Mouse (Mus musculus): Measurements from ENCODE around the gene Fbxw7. TPM values are rescaled to one million over a fixed set of nuclear protein-coding genes. Genes with fewer than 3 reads are reported as not detected.

Fbxw7 gene
- total RNA-seq, 2 experiments from 2014 or later: 8.4 to 10.0 TPM

DNA sequence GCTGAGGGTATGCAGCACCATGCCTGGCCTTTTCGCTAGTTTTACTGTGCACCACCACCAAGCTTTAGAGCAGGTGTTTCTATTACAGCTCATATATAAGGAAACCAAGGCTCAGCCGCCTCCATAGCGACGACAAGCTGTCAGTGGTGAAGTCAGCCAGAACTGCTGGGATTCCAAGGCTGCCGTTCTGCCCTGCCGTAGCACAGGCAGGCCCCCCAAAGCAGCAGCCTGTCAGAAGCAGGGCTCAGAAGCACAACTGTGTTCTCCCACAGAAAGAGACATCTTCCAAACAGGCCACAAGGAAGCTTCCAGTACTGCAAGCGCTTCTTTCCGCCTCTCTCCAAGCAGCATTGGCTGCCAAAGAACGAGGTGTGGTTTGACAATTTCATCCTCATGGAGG, 200.6 kb downstream of the Fbxw7 start:
- ATAC-seq (replicated peaks; ENCODE audit: poor library complexity): no peak

DNA sequence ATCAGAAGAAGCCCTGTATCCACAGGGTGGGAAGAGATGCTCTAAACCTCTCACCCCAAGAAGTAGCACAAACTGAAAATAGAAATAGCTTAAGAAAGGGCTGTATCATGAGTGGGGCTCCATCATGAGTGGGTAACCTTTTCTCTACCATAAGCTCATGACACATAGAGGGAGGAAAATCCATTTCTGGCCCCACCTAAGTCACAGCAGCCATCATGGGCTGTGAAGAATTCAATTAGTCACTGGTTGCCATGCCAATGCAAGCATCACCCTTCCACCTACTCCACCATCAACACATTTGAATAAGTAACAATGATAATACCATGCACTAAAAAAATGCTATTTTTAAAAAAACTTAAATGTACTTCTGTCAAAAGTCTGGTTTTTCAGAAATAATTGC, 205.1 kb downstream of the Fbxw7 start:
- no peak for ATAC-seq (replicated peaks; ENCODE audit: poor library complexity)

DNA sequence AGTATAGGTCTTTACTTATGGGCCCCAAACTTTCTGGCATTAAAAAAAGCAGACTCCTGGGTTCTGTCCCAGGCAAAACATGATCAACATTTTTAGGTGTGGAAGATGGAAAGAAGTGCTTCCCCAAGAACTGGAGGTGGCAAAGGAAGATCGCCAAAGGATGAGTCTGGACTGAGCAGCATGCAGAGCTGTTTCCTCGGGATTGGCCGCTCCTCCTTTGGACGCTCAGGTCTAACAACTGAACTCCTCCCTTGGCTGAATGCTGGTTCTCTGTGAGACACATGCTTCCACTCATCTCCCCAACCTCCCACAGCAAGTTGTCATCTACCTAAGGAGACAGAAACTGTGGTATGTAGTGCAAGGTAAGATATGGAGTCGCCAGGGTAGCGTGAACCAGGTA, 206.7 kb downstream of the Fbxw7 start:
- no peak for ATAC-seq (replicated peaks; ENCODE audit: poor library complexity)

DNA sequence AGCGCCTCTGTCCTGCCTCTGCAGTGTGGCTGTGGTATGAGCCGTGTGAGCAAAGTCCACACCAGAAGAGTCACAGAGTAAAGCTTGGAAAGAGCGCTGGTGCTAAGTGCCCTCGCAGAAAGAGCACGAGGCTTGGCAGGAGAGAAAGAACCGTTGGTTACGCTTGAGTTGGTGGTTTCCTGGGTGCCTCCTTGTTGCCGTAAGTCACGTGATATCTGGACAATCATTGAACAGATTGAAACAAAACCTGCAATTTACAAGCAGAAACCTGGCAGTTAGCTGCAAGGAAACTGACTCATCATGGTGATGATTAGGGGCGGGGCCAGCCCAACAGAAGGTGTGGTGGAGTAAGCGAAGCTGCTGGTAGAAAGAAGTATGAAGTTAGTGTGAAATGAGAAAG, 207.7 kb downstream of the Fbxw7 start:
- ATAC-seq (replicated peaks; ENCODE audit: poor library complexity): peak; percentile 66

DNA sequence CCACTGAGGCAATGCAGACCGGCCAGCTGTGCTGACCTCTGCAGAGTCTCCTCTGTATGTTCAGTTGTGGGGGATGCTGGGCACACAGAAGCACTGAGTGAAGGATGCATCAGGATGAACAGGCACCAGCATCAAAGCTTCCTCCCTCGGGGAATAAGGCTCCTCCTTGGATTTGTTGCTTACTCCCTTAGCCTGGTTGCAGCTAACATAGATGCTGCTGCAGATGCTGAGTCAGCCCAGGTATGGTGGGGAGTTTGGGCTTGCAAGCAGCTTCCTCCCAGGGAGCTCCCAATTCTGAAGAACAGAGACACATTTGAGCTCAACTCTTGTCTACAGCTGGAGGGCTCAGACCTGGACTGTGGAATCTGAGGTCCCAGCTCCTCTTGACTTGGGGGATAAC, 209.2 kb downstream of the Fbxw7 start:
- no peak for ATAC-seq (replicated peaks; ENCODE audit: poor library complexity)

DNA sequence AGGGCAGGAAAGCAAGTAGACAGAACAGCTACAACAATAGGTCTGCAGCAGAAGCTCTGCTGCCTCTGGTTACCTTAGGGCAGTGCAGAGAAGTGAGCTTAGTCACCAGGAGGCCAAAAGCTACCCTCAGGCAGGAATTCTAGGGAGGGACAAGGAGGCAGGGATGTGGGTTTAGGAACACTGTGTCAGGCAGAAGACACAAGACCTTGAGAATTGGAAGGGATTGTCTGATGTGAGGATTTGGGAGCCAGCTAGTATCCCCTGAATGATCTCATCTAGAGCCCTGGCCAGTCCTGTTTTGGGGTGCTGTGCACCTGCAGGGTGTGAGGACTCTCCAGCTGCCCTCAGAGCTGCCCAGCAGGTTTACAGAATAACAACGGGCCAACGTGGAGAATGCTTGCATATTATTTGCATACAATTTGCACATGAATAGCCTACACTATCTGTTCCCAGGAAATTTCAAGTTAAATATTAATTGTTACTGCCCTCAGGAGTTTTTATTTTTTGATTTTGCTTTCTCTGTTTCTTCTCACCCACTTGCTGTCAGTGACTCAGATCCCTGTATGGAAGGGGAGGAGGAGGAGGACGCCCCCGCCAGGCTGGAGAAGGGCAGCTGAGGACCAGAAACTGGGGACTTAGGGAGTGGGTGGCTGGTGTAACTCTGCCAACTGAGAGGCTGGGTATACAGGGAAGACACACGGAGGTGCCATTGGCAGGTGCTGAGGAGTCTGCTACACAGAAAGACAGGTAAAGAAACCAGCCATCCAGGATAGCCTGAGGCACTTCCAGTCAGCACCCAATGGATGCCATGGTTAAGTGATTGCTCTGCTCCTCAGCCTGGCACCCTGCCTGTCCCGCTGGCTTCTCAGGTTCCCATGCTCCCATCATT, 210.0 kb downstream of the Fbxw7 start:
- ATAC-seq (replicated peaks; ENCODE audit: poor library complexity): no peak

Other genes starting within 250 kb of the Fbxw7 start
- 20.8 and 21.3 TPM in 2 replicates for gene Arfip1, start 232.6 kb upstream of the Fbxw7 start, total RNA-seq (2015)
- gene Arfip1, start 232.6 kb upstream of the Fbxw7 start, total RNA-seq (2017): 32.4 and 33.8 TPM in 2 replicates
- gene Tigd4, start 221.7 kb upstream of the Fbxw7 start, total RNA-seq (2015): not detected in 2 replicates
- gene Tigd4, start 221.7 kb upstream of the Fbxw7 start, total RNA-seq (2017): not detected in 2 replicates
- gene Tmem154, start 149.1 kb upstream of the Fbxw7 start, total RNA-seq (2015): 9.9 and 10.6 TPM in 2 replicates
- gene Tmem154, start 149.1 kb upstream of the Fbxw7 start, total RNA-seq (2017): 4.0 and 4.6 TPM in 2 replicates